Mouse (Mus musculus): ENCODE data around the gene Capn5. TPM values are rescaled to one million over a fixed set of nuclear protein-coding genes. Genes with fewer than 3 reads are reported as not detected.

Capn5 gene
- 7.3 and 14.3 TPM in 2 replicates for polyA plus RNA-seq (2012; ENCODE audit: low replicate concordance)

GRCm38 (mm10) chr7:98177929-98178559, at the start of gene Capn5:
Gene Capn5, minus strand, starts transcription at chr7:98178274.

GRCm38 (mm10) chr7:98199381-98199780, 21.3 kb upstream of the Capn5 start, which contains the start of gene B3gnt6:
Gene B3gnt6, minus strand, starts transcription at chr7:98199481.

GRCm38 (mm10) chr7:98145402-98145801, 32.7 kb downstream of the Capn5 start, which contains the start of gene Omp:
Gene Omp, minus strand, starts transcription at chr7:98145502.

GRCm38 (mm10) chr7:98119179-98119960, 58.7 kb downstream of the Capn5 start, which contains the start of gene Myo7a:
Gene Myo7a, minus strand, starts transcription at chr7:98119524.

Other genes starting within 250 kb of the Capn5 start
- 4.7 and 9.2 TPM in 2 replicates for gene Myo7a, start 58.8 kb downstream of the Capn5 start, polyA plus RNA-seq (2012; ENCODE audit: low replicate concordance)
- gene Omp, start 32.8 kb downstream of the Capn5 start, polyA plus RNA-seq (2012; ENCODE audit: low replicate concordance), result 0.10 and 0.29 TPM in 2 replicates
- gene B3gnt6, start 21.2 kb upstream of the Capn5 start, polyA plus RNA-seq (2012; ENCODE audit: low replicate concordance), result 0.08 TPM in 1 of 2 replicates, not detected in the other
- 2.6 and 10.4 TPM in 2 replicates for gene Acer3, start 142.9 kb upstream of the Capn5 start, polyA plus RNA-seq (2012; ENCODE audit: low replicate concordance)
- gene Tsku, start 183.1 kb upstream of the Capn5 start, polyA plus RNA-seq (2012; ENCODE audit: low replicate concordance), result 1.6 and 2.4 TPM in 2 replicates

All from hematopoietic multipotent progenitor cell, adult 10-12 weeks (in vitro differentiated cells).